Mouse (Mus musculus): ENCODE results near the gene Klf7. TPM values are rescaled to one million over a fixed set of nuclear protein-coding genes. Genes with fewer than 3 reads are reported as not detected.

Klf7 gene
- polyA plus RNA-seq, 1 experiment from 2014 or later = 18.9 TPM

DNA sequence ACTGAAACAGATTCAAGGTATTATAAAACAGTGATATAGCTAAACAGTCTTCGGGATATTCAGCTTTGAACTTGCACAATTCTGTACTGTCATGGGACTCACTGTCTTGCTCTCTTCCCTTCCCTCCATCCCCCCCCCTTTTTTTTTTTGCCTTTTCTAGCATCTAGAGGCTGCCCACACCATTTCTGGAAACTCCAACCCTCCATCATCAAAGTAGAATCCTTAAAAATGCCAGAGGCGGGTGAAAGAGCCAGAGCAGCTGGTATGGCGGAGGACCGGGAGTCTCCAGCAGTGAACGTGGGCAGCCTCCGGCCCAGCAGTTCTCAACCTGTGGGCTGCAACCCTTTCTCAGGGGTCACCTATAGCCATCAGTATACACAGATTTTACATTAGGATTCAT, 84.3 kb downstream of the Klf7 start:
- H3K9me3 ChIP-seq (replicated peaks) = no peaks in the 10 kb centered on the region
- H3K4me1 ChIP-seq (replicated peaks) = peaks cover 61% of the 10 kb centered on the region
- no peak overlapping the region for H3K9ac ChIP-seq
- no peak for ATAC-seq (replicated peaks; ENCODE audit: insufficient number of reproducible peaks, insufficient read depth, low FRiP score, low read depth)
- no peak overlapping the region for H3K4me3 ChIP-seq
- no peaks in the 10 kb centered on the region for H3K27me3 ChIP-seq
- H3K36me3 ChIP-seq = peaks cover 7% of the 10 kb centered on the region
- WGBS = 92% methylated on average over 6 of the region's 6 CpGs
- H3K4me2 ChIP-seq = no peak overlapping the region
- no peak overlapping the region for H3K27ac ChIP-seq

DNA sequence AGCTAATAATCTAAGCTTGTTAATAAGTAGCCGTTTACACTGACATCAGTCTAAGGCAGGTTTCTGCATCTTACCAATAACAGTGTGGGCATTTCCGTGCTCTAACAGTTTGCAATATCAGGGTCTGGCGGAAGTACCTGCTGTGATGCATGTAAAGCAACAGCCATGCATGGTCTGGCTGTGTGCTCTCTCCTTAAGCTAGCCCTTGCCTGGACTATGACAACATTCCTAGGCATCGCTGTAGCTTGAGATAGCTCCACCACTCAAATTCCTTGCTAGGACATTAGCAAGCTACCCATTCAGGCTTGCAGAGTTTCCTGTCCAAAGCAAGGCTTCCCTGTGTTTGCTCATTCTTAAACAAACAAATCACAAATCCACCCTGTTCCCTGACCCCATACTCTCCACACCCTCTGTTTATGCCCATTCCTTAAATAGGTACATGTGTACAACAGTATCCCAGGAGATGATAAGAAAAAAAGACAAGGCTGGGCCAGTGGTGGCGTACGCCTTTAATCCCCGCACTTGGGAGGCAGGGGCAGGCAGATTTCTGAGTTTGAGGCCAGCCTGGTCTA, 85.1 kb downstream of the Klf7 start:
- WGBS = 75% methylated on average over 7 of the region's 7 CpGs
- peaks cover 59% of the 10 kb centered on the region for H3K4me1 ChIP-seq (replicated peaks)

DNA sequence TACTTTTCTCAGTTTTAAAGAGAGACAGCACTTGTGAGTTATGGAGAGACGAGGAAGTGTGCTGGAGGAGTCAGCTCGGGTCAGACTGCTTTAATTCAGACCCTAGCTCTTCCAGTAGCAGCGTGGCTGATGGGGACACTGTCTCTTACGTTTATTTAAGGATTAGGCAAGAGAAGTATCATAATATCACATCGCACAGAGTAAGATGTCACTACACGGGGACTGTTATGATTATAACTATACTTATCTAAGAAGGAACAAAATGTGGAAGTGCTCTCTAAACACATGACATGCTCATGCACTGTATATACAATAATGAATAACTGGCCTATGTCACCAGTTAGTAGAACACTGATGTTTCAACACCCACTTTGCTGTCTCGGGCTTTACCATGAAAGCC, 86.3 kb downstream of the Klf7 start:
- Histone ChIP-seq H3K36me3 (peaks cover 7% of the 10 kb centered on the region), H3K4me2 (no peak overlapping the region), H3K4me3 (no peak overlapping the region), H3K9me3 (replicated peaks) (no peaks in the 10 kb centered on the region), H3K27ac (0 out of 2 replicates have a peak overlapping the region, but pooled peaks have one; percentile 48), H3K4me1 (replicated peaks) (peaks cover 48% of the 10 kb centered on the region), H3K27me3 (no peaks in the 10 kb centered on the region), H3K9ac (no peak overlapping the region)
- 50% methylated on average over 7 of the region's 7 CpGs for WGBS
- ATAC-seq (replicated peaks; ENCODE audit: insufficient number of reproducible peaks, insufficient read depth, low FRiP score, low read depth) = no peak

More for the DNA sequence above, 85.1 kb downstream of the Klf7 start:
- H3K9me3 ChIP-seq (replicated peaks) = no peaks in the 10 kb centered on the region
- H3K36me3 ChIP-seq = peaks cover 7% of the 10 kb centered on the region
- no peak overlapping the region for H3K9ac ChIP-seq
- no peak overlapping the region for H3K4me3 ChIP-seq
- no peaks in the 10 kb centered on the region for H3K27me3 ChIP-seq
- no peak for ATAC-seq (replicated peaks; ENCODE audit: insufficient number of reproducible peaks, insufficient read depth, low FRiP score, low read depth)
- H3K27ac ChIP-seq = no peak overlapping the region
- no peak overlapping the region for H3K4me2 ChIP-seq

DNA sequence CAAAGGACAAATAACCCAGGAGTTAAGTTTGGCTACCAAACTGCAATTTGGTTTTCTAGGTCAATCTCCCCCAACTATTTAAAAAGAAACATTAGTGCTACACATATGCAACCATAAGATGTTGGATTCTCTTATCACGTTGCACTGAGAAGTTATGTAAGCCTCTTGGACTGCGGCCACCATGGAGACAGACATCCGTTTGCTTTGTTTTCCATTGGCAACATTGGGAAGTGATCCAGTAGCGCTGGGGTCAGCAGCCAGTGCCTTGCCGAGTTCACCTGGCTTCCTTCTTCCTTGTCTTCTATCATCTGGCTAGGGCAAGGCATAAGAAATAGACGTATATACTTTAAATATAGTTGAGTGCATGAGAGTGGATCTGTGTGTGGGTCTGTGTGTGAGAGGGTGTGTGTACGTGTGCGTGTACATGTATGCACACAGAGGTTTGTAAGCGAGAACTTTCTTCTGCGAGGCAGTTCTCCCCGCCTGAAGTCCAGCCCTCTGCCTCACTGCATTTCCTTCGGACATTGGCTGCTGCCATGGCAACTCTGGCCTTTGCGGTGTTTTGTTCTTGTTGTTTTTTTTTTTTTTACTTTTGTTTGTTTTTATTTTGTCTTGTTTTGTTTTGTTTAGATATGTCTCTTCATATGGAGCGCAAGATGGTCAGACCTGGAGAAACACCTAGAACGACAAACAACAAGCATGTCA, 86.8 kb downstream of the Klf7 start:
- no peak overlapping the region for H3K9ac ChIP-seq
- peak overlapping the region; percentile 48; the same call in 1 of the 2 replicates for H3K27ac ChIP-seq
- ATAC-seq (replicated peaks; ENCODE audit: insufficient number of reproducible peaks, insufficient read depth, low FRiP score, low read depth) = no peak
- no peak overlapping the region for H3K4me2 ChIP-seq
- no peaks in the 10 kb centered on the region for H3K27me3 ChIP-seq
- H3K36me3 ChIP-seq = peaks cover 7% of the 10 kb centered on the region
- H3K4me1 ChIP-seq (replicated peaks) = peaks cover 42% of the 10 kb centered on the region
- 67% methylated on average over 15 of the region's 15 CpGs for WGBS
- H3K4me3 ChIP-seq = no peak overlapping the region
- H3K9me3 ChIP-seq (replicated peaks) = no peaks in the 10 kb centered on the region

DNA sequence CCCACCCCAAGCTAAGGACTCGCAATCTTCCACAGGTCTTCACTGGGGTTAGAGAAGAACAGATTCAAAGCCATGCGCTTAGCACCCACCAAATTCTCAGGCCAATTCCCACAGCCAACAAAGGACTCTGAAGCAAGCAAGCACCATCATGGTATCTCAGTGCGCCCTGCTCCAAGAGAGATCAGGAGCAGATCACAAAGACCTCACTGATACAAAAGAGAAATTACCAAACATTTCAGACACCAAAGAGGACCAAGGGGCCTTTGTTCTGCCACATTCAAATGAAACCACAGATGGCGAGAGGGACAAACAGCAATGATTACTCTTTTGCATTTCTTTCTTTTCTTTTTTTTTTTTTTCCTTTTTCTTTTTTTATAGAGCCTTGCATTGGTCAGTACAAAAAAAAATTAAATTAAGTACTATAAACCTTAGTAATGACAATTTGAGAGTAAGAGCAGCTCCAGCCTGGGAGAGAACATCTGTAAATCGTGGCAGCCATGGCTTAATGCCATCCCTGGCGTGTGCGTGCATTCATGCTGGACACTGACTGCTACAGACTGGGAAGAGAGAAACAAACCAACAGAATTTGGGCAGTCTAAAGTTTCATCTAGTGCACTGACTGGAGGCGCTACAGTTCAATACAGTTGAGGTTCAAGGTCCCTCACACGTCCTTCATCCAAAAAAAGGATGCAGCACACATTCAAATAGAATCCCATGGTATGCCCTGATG, 89.4 kb downstream of the Klf7 start:
- H3K4me1 ChIP-seq (replicated peaks) = peaks cover 16% of the 10 kb centered on the region
- 92% methylated on average over 9 of the region's 9 CpGs for WGBS
- H3K4me2 ChIP-seq = no peak overlapping the region
- peaks cover 7% of the 10 kb centered on the region for H3K36me3 ChIP-seq
- H3K9me3 ChIP-seq (replicated peaks) = no peaks in the 10 kb centered on the region
- no peak overlapping the region for H3K9ac ChIP-seq
- no peaks in the 10 kb centered on the region for H3K27me3 ChIP-seq
- no peak for ATAC-seq (replicated peaks; ENCODE audit: insufficient number of reproducible peaks, insufficient read depth, low FRiP score, low read depth)
- H3K4me3 ChIP-seq = no peak overlapping the region
- H3K27ac ChIP-seq = no peak overlapping the region

DNA sequence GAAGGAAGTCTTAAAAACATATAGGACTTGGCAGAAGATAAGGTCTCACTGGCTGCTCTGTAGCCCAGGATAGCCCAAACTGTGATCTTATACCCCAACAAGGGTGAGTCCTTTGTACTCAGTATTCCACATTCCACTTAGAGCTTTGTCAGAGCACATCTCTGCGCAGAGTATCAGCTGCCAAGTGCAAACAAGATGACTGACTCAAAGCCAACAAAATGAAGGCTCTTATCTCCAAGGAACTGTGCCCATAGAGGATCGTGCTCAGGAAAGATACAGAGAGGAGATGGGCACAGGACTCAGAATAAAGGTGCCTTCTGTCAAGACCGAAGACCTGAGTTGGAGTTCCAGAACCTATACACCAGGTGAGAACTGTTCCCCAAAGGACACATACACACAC, 100.1 kb downstream of the Klf7 start:
- Histone ChIP-seq H3K9me3 (replicated peaks) (no peaks in the 10 kb centered on the region), H3K4me2 (no peak overlapping the region), H3K4me1 (replicated peaks) (peaks cover 29% of the 10 kb centered on the region), H3K4me3 (no peak overlapping the region), H3K27me3 (no peaks in the 10 kb centered on the region), H3K9ac (no peak overlapping the region), H3K27ac (no peak overlapping the region), H3K36me3 (no peaks in the 10 kb centered on the region)
- no peak for ATAC-seq (replicated peaks; ENCODE audit: insufficient number of reproducible peaks, insufficient read depth, low FRiP score, low read depth)
- WGBS = 77% methylated on average over 3 of the region's 3 CpGs

DNA sequence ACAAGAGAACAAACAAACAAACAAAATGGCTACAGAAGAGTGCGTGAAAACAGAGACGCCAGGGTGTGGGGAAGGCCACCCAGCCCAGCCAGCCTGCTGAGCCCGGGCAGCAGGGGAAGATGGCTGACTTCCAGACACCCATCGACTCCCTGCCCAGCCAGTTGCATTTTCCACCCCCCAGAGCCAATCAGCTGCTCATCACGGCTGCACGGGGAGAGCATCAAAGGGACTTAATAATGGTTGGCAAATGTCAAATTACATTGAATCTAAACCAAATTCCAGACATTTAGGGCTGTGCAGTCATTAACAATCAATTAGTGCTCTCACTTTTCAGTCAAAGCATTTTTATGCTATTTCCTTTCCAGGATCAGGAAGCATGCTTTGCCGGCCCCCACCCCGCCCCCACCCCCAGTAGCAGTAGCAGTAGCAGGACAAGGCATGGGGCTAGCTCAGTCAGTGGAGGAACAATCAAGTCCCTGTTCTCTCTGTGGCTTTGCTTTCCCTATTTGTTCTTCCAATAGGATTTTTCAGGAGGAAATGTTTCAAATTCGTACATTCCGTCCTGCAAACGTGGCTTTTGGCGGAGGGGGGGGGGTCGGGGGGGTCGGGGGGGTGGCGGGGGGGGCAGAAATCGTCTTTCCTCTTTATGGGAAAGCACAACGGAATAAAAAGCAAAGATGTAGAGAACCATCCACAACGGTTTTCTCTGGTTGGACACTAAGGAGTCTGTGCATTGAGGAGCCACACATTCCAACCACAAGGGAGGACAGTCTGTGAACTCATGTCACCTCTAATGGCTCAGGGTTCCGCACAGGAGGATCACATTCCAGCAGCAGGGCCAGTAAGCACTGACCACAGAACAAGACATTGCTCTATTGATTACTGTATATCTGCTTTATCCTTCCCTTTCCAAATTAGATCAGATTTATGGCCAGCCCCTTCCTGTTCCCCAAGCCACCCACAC, 101.1 kb downstream of the Klf7 start:
- Histone ChIP-seq H3K36me3 (no peaks in the 10 kb centered on the region), H3K27ac (peak overlapping the region; percentile 13), H3K4me3 (no peak overlapping the region), H3K4me1 (replicated peaks) (peaks cover 29% of the 10 kb centered on the region), H3K4me2 (peak overlapping the region; percentile 26), H3K27me3 (no peaks in the 10 kb centered on the region), H3K9me3 (replicated peaks) (no peaks in the 10 kb centered on the region), H3K9ac (no peak overlapping the region)
- 0 out of 2 replicates have a peak, but pooled peaks have one; percentile 31 for ATAC-seq (replicated peaks; ENCODE audit: insufficient number of reproducible peaks, insufficient read depth, low FRiP score, low read depth)
- 28% methylated on average over 19 of the region's 19 CpGs for WGBS

DNA sequence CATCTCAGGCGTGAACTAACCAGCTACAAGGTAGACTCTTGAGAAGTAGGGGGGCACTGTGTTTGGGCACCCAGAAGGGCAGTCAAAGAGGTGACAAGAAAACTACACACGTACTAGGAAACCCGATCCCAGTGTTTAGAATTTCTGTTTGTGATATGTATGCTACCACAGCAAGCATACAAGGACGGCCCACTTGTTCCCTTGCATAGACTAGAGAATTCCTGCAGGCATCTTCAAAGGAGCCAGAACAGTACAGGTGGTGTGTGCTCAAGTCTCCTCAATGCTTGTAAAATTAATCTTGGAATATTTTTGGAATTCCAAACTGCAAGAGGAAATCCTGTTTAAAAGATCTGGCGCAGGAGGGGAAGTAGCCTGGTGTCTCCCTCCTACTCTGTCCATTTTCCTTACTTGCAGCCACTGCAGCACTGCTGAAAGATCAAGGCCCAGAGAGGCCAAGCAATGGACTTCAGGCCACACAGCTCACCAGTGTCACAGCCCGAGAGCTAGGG, 102.9 kb downstream of the Klf7 start:
- Histone ChIP-seq H3K36me3 (no peaks in the 10 kb centered on the region), H3K9ac (no peak overlapping the region), H3K27me3 (no peaks in the 10 kb centered on the region), H3K4me1 (replicated peaks) (peaks cover 29% of the 10 kb centered on the region), H3K9me3 (replicated peaks) (no peaks in the 10 kb centered on the region), H3K4me3 (no peak overlapping the region), H3K27ac (peak overlapping the region; percentile 73), H3K4me2 (peak overlapping the region; percentile 38)
- ATAC-seq (replicated peaks; ENCODE audit: insufficient number of reproducible peaks, insufficient read depth, low FRiP score, low read depth) = peak; percentile 12; the same call in 1 of the 2 replicates
- WGBS = 43% methylated on average over 6 of the region's 6 CpGs

DNA sequence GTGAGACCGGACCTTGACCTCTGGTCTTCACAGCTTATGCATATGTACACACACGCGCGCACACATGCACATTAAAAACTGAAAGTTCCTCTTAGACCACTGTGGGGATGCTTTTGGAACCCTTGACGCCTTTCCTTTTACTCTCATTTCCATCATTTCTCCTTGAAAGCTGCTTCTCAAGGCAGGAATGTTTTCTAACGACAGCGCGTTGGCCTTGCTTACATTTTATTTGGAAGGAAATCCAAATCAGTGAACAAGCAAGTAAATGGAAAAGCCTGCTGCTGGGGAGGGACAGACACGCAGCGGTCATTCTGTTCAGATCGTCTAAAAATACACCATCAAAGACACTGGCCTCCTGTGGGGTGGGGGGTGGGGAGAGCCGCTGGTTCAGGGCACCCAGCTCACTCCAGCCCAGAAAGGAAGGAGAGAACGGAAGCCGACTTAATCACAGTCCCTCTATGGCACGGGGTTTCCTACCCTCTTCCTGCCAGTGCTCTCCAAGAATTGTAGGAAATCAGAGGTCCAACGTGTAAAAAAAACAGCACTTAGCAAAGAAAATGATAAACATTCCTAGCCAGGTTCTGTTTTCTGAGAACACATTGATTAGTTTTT, 103.5 kb downstream of the Klf7 start:
- H3K9me3 ChIP-seq (replicated peaks) = no peaks in the 10 kb centered on the region
- no peak overlapping the region; the same call in 1 of the 2 replicates for H3K4me3 ChIP-seq
- peak overlapping the region; percentile 38 for H3K4me2 ChIP-seq
- peak overlapping the region; percentile 73 for H3K27ac ChIP-seq
- WGBS = 27% methylated on average over 16 of the region's 16 CpGs
- H3K4me1 ChIP-seq (replicated peaks) = peaks cover 29% of the 10 kb centered on the region
- ATAC-seq (replicated peaks; ENCODE audit: insufficient number of reproducible peaks, insufficient read depth, low FRiP score, low read depth) = peak; percentile 83
- H3K27me3 ChIP-seq = no peaks in the 10 kb centered on the region
- H3K36me3 ChIP-seq = no peaks in the 10 kb centered on the region
- H3K9ac ChIP-seq = no peak overlapping the region

DNA sequence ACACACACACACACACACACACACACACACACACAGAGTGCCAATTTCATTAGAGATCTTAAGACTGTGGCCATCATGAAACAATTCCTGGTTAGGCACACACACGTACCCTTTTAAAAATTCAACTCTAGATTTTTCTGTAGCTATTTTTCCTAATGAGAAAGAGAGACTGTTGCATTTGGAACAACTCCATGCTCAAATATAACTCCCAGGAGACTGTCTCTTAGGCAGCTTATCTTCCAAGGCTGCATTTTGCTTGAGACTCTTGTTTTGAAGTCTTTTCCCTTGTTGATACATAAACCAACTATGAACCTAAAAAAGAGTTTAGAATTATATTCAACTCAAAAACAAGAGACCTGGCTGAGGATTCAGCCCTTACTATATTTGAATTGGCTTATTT, 108.0 kb downstream of the Klf7 start:
- Histone ChIP-seq H3K9ac (no peak overlapping the region), H3K36me3 (no peaks in the 10 kb centered on the region), H3K4me1 (replicated peaks) (peaks cover 10% of the 10 kb centered on the region), H3K4me3 (no peak overlapping the region), H3K27ac (no peak overlapping the region), H3K4me2 (no peak overlapping the region), H3K27me3 (no peaks in the 10 kb centered on the region), H3K9me3 (replicated peaks) (no peaks in the 10 kb centered on the region)
- 71% methylated on average over 1 of the region's 1 CpGs for WGBS
- no peak for ATAC-seq (replicated peaks; ENCODE audit: insufficient number of reproducible peaks, insufficient read depth, low FRiP score, low read depth)
